ENCODE assay signal across 8 mouse cellular contexts in genomic region chr2:60382346-60382745, GRCm38 (mm10). TPM values are rescaled to one million over a fixed set of nuclear protein-coding genes. Genes with fewer than 3 reads are reported as not detected.
DNase-seq lines count a peak whose midpoint lies in the region; ATAC-seq and TF ChIP-seq lines count a peak whose summit lies in the region.

No protein-coding gene starts in this region.

- peaks cover 6% of the 10 kb centered on the region; the same call in 1 of the 2 replicates for H3K4me1 ChIP-seq in lung, embryonic 14.5 days (ENCODE audit: insufficient read depth)
- H3K4me1 ChIP-seq in embryonic facial prominence, embryonic 10.5 days: peaks cover 15% of the 10 kb centered on the region
- peaks cover 7% of the 10 kb centered on the region; the same call in 1 of the 2 replicates for H3K4me1 ChIP-seq in limb, embryonic 11.5 days (ENCODE audit: control insufficient read depth, insufficient read depth, low read length)

- no peaks in the 10 kb centered on the region for H3K9me3 ChIP-seq in lung, embryonic 14.5 days (ENCODE audit: low read depth, low read length)
- H3K9me3 ChIP-seq in embryonic facial prominence, embryonic 10.5 days: no peaks in the 10 kb centered on the region
- no peaks in the 10 kb centered on the region for H3K9me3 ChIP-seq in limb, embryonic 11.5 days (ENCODE audit: control insufficient read depth, low read length)

- no peak for TF ChIP-seq CTCF in lung, embryonic 14.5 days (IDR thresholded peaks at IDR 0.05; ENCODE audit: low read depth)

- peak; percentile 4; the same call in 1 of the 2 replicates for ATAC-seq in lung, embryonic 14.5 days (ENCODE audit: insufficient read depth)
- no peak for ATAC-seq in limb, embryonic 11.5 days (ENCODE audit: insufficient number of reproducible peaks, low FRiP score, low TSS enrichment, low read depth)
- peak; percentile 47; the same call in 1 of the 2 replicates for ATAC-seq in neutrophil, adult 5-6 weeks (ENCODE audit: extremely low read depth, insufficient number of reproducible peaks, low FRiP score, poor library complexity, severe bottlenecking)

- no peaks in the 10 kb centered on the region for H3K36me3 ChIP-seq in lung, embryonic 14.5 days (ENCODE audit: insufficient read depth)
- no peaks in the 10 kb centered on the region for H3K36me3 ChIP-seq in embryonic facial prominence, embryonic 10.5 days (replicated peaks)
- no peaks in the 10 kb centered on the region for H3K36me3 ChIP-seq in limb, embryonic 11.5 days (ENCODE audit: control insufficient read depth, insufficient read depth, low read length)

- H3K27ac ChIP-seq in lung, embryonic 14.5 days (ENCODE audit: low read depth): no peak overlapping the region
- peak overlapping the region; percentile 82; the same call in 1 of the 2 replicates for H3K27ac ChIP-seq in embryonic facial prominence, embryonic 10.5 days (replicated peaks)
- H3K27ac ChIP-seq in limb, embryonic 11.5 days (replicated peaks; ENCODE audit: low read depth, low read length): no peak overlapping the region

- peak overlapping the region; percentile 58 for H3K4me3 ChIP-seq in lung, embryonic 14.5 days (ENCODE audit: low read depth, low read length)
- H3K4me3 ChIP-seq in embryonic facial prominence, embryonic 10.5 days: peak overlapping the region; percentile 74
- peak overlapping the region; percentile 54 for H3K4me3 ChIP-seq in limb, embryonic 11.5 days (ENCODE audit: low read depth, low read length)

- H3K9ac ChIP-seq in lung, embryonic 14.5 days: peak overlapping the region; percentile 58; the same call in 1 of the 2 replicates
- no peak overlapping the region for H3K9ac ChIP-seq in limb, embryonic 11.5 days (ENCODE audit: low read length)

- no peaks in the 10 kb centered on the region for H3K27me3 ChIP-seq in lung, embryonic 14.5 days (ENCODE audit: insufficient read depth, low read length)
- H3K27me3 ChIP-seq in embryonic facial prominence, embryonic 10.5 days (replicated peaks; ENCODE audit: low read depth, poor library complexity, severe bottlenecking): peaks cover 22% of the 10 kb centered on the region
- no peaks in the 10 kb centered on the region for H3K27me3 ChIP-seq in limb, embryonic 11.5 days (ENCODE audit: control insufficient read depth, insufficient read depth, low read length)

- WGBS in lung, embryonic 14.5 days: 69% methylated on average over 3 of the region's 3 CpGs
- 64% methylated on average over 3 of the region's 3 CpGs for whole genome bisulfite sequencing in embryonic facial prominence, embryonic 10.5 days
- 57% methylated on average over 3 of the region's 3 CpGs for whole genome bisulfite sequencing in limb, embryonic 11.5 days

- peak overlapping the region; percentile 81 for H3K4me2 ChIP-seq in lung, embryonic 14.5 days
- peak overlapping the region; percentile 79 for H3K4me2 ChIP-seq in limb, embryonic 11.5 days (ENCODE audit: low read depth, severe bottlenecking)

- no peak for DNase-seq in lung, embryonic 14.5 days
- no peak for DNase-seq in lung, postnatal 10 days
- no peak for DNase-seq in embryonic facial prominence, embryonic 10.5 days (ENCODE audit: low spot score)
- DNase-seq in limb, embryonic 11.5 days (ENCODE audit: low spot score): no peak
- DNase-seq in frontal cortex, adult 2 months (ENCODE audit: extremely low spot score in 1 of 2, low spot score in 1 of 2): no peak
- no peak for DNase-seq in layer of hippocampus, postnatal 25 days (ENCODE audit: extremely low spot score in 1 of 2, low spot score in 1 of 2)
- no peak for DNase-seq in ovary, postnatal 14 days (ENCODE audit: low spot score)

RNA-seq across cellular contexts. Expression of gene Ly75, which starts 0.8 kb away (rescaled TPM):
- 3.4 and 3.8 TPM in 2 replicates for polyA plus RNA-seq in lung, embryonic 14.5 days (2014; fragmentation: Nextera tagmentation; extraction: Ambion mirVana)
- polyA plus RNA-seq in embryonic facial prominence, embryonic 10.5 days (2016; fragmentation: Nextera tagmentation; extraction: Ambion mirVana): 5.6 and 6.6 TPM in 2 replicates
- polyA plus RNA-seq in limb, embryonic 11.5 days (2014; fragmentation: Nextera tagmentation; extraction: Ambion mirVana): 6.3 and 6.7 TPM in 2 replicates
- total RNA-seq in neutrophil, adult 5-6 weeks (2017): 18.4 and 18.6 TPM in 2 replicates
- polyA plus RNA-seq in frontal cortex, adult 2 months (2012; rRNA removed): 1.0 and 1.1 TPM in 2 replicates
- 1 to 10 TPM; 1.1 to 1.2 TPM for total RNA-seq in layer of hippocampus, postnatal 25 days (2021)
